Mouse (Mus musculus) intestine, postnatal 0 days (tissue): ENCODE data around the gene 9530077C05Rik. TPM values are rescaled to one million over a fixed set of nuclear protein-coding genes. Genes with fewer than 3 reads are reported as not detected.
A peak's percentile ranks its signal among the peaks of the same experiment; 100 is the strongest.

Experiments used
- ATAC-seq: fragments of 200-750 bp; cut with Nextera tagmentation; 2 replicates; pipeline ENCODE4 v1.8.0; 2017; ENCODE audit warnings: mild to moderate bottlenecking, moderate TSS enrichment, moderate library complexity
- H3K27ac ChIP-seq: fragments of 300-500 bp; sonication (generic); 2 replicates; pipeline ENCODE4 v1.5.1; 2014; ENCODE audit warnings: mild to moderate bottlenecking, low read depth, low read length, moderate library complexity
- H3K27me3 ChIP-seq: fragments of 300-500 bp; sonication (generic); replicated peaks from 2 replicates; pipeline ENCODE4 v1.6.1; 2014; ENCODE audit warnings: low read length, mixed read lengths; ENCODE audit not compliant: control insufficient read depth, insufficient read depth
- H3K36me3 ChIP-seq: fragments of 300-500 bp; sonication (generic); 2 replicates; pipeline ENCODE4 v1.6.1; 2014; ENCODE audit warnings: mild to moderate bottlenecking, moderate library complexity; ENCODE audit not compliant: control insufficient read depth, insufficient read depth
- H3K4me1 ChIP-seq: fragments of 300-500 bp; sonication (generic); replicated peaks from 2 replicates; pipeline ENCODE4 v1.6.1; 2014; ENCODE audit warnings: antibody characterized with exemption, low read length, mixed read lengths; ENCODE audit not compliant: control insufficient read depth, insufficient read depth
- H3K4me2 ChIP-seq: fragments of 300-500 bp; sonication (generic); replicated peaks from 2 replicates; pipeline ENCODE4 v1.6.1; 2014; ENCODE audit warnings: low read depth, mild to moderate bottlenecking, moderate library complexity
- H3K4me3 ChIP-seq: fragments of 300-500 bp; sonication (generic); 2 replicates; pipeline ENCODE4 v1.5.1; 2014; ENCODE audit warnings: low read depth, low read length
- H3K9ac ChIP-seq: fragments of 300-500 bp; sonication (generic); 2 replicates; pipeline ENCODE4 v1.6.1; 2014; ENCODE audit warnings: mild to moderate bottlenecking, low read depth, low read length
- H3K9me3 ChIP-seq: fragments of 300-500 bp; sonication (generic); 2 replicates; pipeline ENCODE4 v1.6.1; 2016; ENCODE audit warnings: mixed run types; ENCODE audit not compliant: control insufficient read depth
- CTCF ChIP-seq: sonication (generic); IDR thresholded peaks from 2 replicates; pipeline ENCODE4 v1.5.1; 2016; ENCODE audit warnings: low read depth, mild to moderate bottlenecking, control low read depth, antibody characterized with exemption, moderate library complexity
- WGBS: fragments of 180-500 bp; shearing (Covaris S2); extraction: QIAGEN DNeasy Blood & Tissue Kit; methylation state at CpG from one replicate; pipeline ENCODE4 v1.1.7; 2014; 5-methylcytosine and 5-hydroxymethylcytosine counted together
- polyA plus RNA-seq: library from polyadenylated mRNA; unstranded; fragments of >200 nt; fragmentation: Nextera tagmentation; extraction: Ambion mirVana; gene quantifications from 2 replicates; pipeline ENCODE4 v1.2.1, GENCODE M21; 2015

Gene 9530077C05Rik
- polyA plus RNA-seq, 1 experiment from 2014 or later = 2.0 TPM

- Histone ChIP-seq H3K4me1 (no peaks in the 10 kb centered on the region), H3K27me3 (no peaks in the 10 kb centered on the region), H3K4me2 (no peak overlapping the region; the same call in 1 of the 2 replicates), H3K9ac (no peak overlapping the region), H3K36me3 (no peaks in the 10 kb centered on the region), H3K27ac (no peak overlapping the region), H3K9me3 (no peaks in the 10 kb centered on the region), H3K4me3 (no peak overlapping the region)
- 39% methylated on average over 5 of the region's 5 CpGs for WGBS
- no peak for ATAC-seq
- TF ChIP-seq CTCF = no peak
Observed at GRCm38 (mm10) chr9:22430315-22430840, 19.1 kb downstream of the 9530077C05Rik start.

DNA sequence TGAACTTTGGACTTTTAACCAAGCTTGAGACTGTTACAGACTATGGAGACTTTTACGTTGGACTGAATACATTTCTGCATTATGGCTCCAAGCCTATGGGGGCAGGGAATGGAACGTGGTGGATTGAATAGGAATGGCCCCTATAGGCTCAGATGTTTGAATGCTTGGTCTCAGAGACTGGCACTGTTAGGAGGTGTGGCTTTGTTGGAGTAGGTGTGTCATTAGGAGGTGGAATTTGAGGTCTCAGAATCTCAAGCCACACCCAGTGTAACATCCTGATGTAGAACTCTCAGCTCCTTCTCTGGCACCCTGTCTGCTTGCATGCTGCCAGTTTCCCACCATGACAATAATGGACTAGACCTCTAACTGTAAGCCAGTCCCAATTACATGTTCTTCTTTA lies 21.9 kb downstream of the 9530077C05Rik start:
- no peaks in the 10 kb centered on the region for H3K36me3 ChIP-seq
- no peak overlapping the region for H3K4me2 ChIP-seq
- TF ChIP-seq CTCF = no peak
- no peak overlapping the region for H3K9ac ChIP-seq
- H3K9me3 ChIP-seq = no peaks in the 10 kb centered on the region
- ATAC-seq = 0 out of 2 replicates have a peak, but pooled peaks have one; percentile 33
- H3K4me1 ChIP-seq = no peaks in the 10 kb centered on the region
- WGBS = 56% methylated on average over 2 of the region's 2 CpGs
- no peak overlapping the region for H3K27ac ChIP-seq
- H3K27me3 ChIP-seq = no peaks in the 10 kb centered on the region
- H3K4me3 ChIP-seq = no peak overlapping the region

- Histone ChIP-seq H3K27me3 (no peaks in the 10 kb centered on the region), H3K4me1 (no peaks in the 10 kb centered on the region)
Observed at GRCm38 (mm10) chr9:22434101-22434500, 22.8 kb downstream of the 9530077C05Rik start.

DNA sequence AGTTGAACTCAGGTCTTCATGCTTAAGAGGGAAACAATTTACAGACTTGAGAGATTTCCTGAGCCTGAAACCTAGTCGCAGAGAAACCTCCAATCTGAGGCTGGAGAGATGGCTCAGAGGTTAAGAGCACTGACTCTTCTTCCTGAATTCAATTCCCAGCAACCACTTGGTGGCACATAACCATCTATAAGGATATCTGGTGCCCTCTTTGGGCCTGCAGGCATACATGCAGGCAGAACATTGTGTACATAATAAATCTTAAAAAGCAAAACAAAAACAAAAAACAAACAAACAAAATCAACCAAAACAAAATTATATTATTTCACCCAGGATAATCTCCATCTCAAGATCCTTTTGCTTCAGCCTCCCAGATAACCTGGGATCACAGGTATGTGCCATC lies 27.5 kb downstream of the 9530077C05Rik start:
- no peaks in the 10 kb centered on the region for H3K4me1 ChIP-seq
- no peaks in the 10 kb centered on the region for H3K27me3 ChIP-seq
- no peak overlapping the region for H3K27ac ChIP-seq
- no peak overlapping the region for H3K4me2 ChIP-seq
- H3K9me3 ChIP-seq = no peaks in the 10 kb centered on the region
- no peak for TF ChIP-seq CTCF
- H3K36me3 ChIP-seq = peaks cover 9% of the 10 kb centered on the region; the same call in 1 of the 2 replicates
- H3K4me3 ChIP-seq = no peak overlapping the region
- ATAC-seq = no peak
- H3K9ac ChIP-seq = no peak overlapping the region
- WGBS = 69% methylated on average over 1 of the region's 1 CpGs

More at GRCm38 (mm10) chr9:22434101-22434500, 22.8 kb downstream of the 9530077C05Rik start:
- no peak for TF ChIP-seq CTCF
- Histone ChIP-seq H3K4me3 (no peak overlapping the region), H3K9ac (no peak overlapping the region), H3K9me3 (no peaks in the 10 kb centered on the region), H3K36me3 (no peaks in the 10 kb centered on the region), H3K27ac (no peak overlapping the region), H3K4me2 (no peak overlapping the region)
- no peak for ATAC-seq
- WGBS = 93% methylated on average over 2 of the region's 2 CpGs

GRCm38 (mm10) chr9:22443157-22443556 lies 31.8 kb downstream of the 9530077C05Rik start:
- H3K27ac ChIP-seq = no peak overlapping the region
- H3K4me2 ChIP-seq = no peak overlapping the region
- no peaks in the 10 kb centered on the region for H3K9me3 ChIP-seq
- no peak overlapping the region for H3K4me3 ChIP-seq
- peaks cover 32% of the 10 kb centered on the region for H3K36me3 ChIP-seq
- no peak overlapping the region for H3K9ac ChIP-seq
- no peaks in the 10 kb centered on the region for H3K4me1 ChIP-seq
- no peaks in the 10 kb centered on the region for H3K27me3 ChIP-seq
- TF ChIP-seq CTCF = no peak
- ATAC-seq = no peak
- WGBS = 90% methylated on average over 10 of the region's 10 CpGs

DNA sequence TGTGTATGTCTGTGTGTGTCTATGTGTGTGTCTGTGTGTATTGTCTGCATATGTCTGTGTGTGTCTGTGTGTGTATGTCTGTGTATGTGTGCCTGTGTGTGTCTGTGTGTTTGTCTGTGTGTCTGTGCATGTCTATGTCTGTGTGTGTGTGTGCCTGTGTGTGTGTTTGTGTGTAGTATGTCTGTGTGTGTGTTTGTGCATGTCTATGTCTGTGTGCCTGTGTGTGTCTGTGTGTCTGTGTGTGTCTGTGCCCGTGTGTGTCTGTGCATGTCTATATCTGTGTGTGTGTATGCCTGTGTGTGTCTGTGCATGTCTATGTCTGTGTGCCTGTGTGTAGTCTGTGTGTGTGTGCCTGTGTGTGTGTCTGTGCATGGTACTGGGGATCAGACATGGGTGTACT lies 33.8 kb downstream of the 9530077C05Rik start:
- H3K27ac ChIP-seq = no peak overlapping the region
- no peak for TF ChIP-seq CTCF
- ATAC-seq = no peak
- no peak overlapping the region for H3K4me3 ChIP-seq
- H3K36me3 ChIP-seq = peaks cover 51% of the 10 kb centered on the region
- H3K4me1 ChIP-seq = no peaks in the 10 kb centered on the region
- 71% methylated on average over 1 of the region's 1 CpGs for WGBS
- no peaks in the 10 kb centered on the region for H3K9me3 ChIP-seq
- no peaks in the 10 kb centered on the region for H3K27me3 ChIP-seq
- no peak overlapping the region for H3K9ac ChIP-seq
- no peak overlapping the region for H3K4me2 ChIP-seq
